Mouse (Mus musculus): ENCODE measurements around the gene Ufc1.
"Not testable (repeated sequence)": the region's sequence is repeated elsewhere in the genome, so short reads cannot be mapped to it uniquely, and the experiment has no call there.

Gene Ufc1

DNA sequence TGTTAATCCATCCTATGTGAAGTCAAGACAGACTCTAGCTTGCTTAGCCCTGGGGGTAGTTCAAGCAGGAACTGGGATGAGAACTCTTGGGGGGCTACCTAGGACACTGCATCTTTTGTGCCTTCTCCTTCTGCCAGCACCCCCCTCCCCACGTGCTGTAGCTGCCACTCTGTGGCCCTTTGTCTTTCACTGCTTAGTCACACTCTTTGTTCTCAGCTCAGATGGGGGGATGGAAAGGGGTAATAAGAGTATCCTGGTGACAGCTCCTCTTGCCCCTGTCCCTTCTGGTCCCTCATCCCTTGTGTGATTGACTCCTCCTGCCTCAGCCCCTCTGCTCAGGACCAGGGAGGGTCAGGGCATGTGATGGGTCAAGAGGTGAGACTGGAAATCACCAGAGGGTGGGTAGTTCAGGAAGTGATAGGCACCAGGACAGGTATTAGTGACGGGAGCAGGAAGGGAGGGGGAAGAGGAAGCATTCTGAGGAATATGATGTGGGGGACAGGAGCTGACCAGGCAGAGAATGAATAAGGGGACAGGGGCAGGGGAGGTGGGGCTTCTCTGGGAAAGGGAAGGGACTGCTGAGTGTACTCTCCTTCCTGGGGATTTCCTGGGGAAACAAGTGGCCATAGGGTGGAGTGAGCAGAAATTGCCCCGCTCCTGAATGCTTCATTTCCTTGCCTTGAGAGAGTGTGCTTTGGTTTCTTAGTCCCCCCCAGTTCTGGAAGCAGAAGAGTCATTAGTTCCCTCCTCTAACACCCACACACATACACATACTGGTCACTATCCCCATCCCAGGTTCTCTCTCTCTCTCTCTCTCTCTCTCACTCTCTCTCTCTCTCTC is 46.2 kb downstream of the Ufc1 start:
- DNase-seq (ENCODE audit: low spot score in 2 of 2), result no peak

DNA sequence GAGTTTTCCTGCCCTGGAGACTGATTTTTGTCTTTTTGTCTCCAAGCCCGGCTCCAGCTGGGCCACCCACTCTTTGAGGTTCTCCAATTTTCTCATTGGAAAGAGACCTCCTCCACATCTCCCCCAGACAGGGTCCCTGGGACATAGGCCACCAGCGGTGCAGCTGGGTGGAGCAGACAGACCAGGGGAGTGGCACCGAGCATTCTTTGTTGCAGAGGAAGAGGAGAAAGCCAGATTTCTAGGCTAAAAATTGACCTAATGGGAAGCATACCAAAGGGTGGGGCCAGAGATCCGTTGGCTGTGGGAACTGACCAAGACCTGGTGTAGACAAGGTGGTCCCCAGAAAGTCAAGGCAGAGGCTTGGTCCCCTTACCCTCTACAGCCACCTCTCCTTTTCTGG is 46.9 kb downstream of the Ufc1 start:
- DNase-seq (ENCODE audit: low spot score in 2 of 2), result no peak

DNA sequence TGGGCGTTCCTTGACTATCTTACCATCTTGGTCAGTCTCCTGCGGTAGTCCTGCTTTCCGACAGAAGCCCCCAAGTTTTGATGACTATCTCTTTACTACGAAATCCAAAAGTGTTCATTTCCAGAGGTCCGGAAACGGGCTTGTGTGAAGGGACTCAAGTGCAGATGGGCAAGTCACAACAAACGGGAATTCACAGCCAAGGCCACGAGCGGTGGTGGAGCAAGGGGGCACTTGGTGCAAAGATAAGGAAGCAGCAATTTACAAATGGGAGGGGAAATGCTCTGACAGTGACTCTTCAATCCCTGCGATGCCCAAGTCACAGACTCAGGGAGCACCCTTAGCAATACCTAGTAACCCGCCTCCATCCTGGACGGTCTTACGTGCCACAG is 47.4 kb downstream of the Ufc1 start:
- DNase-seq (ENCODE audit: low spot score in 2 of 2), result no peak

DNA sequence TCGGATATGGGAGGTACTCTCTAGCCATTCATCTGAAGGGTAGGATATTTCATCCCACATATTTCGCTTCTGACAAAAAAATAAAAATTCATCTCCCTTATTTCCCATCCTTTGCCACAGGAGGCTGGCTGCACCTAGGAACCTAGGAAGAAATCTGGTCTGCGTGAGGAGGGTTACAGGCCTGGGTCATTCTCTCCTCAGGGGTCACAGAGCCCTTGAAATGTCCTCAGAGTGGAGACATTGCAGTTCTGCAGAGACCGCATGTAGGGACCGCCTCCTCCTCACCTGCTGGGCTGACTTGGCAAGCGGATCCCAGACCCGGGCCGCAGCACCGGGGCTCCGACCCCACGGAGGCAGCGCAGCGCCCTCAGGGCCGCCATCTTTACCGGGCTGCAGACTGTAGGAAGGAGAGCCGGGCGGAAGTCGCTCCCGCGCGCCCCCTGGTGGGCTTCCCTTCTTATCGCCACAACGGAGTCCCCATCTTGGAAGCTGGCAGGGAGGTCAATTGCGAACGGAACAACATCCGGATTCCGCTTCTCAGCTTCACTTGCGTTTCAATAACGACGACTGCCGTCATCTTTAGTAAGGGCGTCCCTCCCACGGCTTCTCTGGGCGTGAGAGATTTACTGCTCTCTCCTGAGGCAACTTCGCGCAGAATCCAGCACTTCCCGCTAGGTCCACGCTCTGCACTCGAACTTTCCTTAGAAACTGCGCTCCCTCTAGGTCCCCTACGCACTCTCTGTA is 47.9 kb downstream of the Ufc1 start:
- DNase-seq (ENCODE audit: low spot score in 2 of 2), result peak; percentile 97 to 98

DNA sequence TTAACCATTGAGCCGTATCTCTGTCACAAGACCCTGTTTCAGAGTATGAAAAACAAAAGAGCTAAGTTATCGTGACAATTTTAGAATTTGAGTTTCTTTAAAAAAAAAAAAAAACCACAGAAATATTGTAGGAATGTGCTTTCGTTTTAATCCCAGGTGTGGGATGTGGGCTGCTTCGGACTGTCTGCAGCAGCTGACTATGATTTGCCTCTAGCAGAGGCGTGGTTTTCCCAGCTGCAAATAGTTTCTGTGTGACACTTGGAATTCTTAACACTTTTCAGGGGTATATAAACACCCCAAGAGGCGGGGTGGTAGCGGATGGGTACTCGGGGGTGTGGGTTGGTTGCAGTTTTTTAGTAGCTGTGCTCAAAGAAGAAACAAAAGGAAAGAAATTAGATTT is 49.5 kb downstream of the Ufc1 start:
- DNase-seq (ENCODE audit: low spot score in 2 of 2), result no peak

DNA sequence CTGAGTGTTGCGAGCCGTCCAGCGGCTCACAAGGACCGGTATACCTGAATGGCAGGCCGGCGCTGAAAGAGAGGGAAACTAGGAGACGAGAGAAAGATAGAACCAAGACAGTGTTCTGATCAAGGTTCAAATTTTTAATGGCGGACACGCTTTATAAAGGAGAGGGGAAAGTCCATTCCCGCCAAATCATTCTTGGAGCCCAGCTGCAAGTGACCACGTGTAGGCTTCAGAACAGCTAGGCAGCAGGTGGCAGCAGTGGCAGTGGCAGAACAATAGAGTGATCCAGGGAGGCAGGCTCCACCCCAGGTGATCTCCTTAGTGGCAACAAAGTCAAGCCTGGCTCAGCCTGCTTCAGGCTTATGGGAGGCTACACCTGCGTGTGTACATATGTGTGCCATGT is 52.9 kb downstream of the Ufc1 start:
- DNase-seq (ENCODE audit: low spot score in 2 of 2), result not testable (repeated sequence)

DNA sequence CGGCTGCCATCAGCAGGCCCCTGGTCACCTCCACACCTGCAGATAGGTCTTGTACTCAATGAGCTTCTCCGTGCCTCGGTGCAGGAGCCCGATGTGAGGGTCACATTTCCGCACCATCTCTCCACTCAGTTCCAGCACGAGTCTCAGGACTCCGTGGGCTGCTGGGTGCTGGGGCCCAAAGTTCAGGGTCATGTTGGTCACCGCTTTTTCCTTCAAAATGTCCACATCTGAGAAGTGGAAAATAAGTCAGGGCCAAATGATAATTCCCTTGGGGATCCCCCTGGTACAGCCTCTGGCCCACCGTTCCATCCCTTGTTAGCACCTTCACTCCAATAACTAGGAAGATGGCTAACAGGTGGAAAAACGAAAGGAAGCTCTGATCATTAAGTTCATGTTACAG is 53.9 kb downstream of the Ufc1 start:
- no peak for DNase-seq (ENCODE audit: low spot score in 2 of 2)

DNA sequence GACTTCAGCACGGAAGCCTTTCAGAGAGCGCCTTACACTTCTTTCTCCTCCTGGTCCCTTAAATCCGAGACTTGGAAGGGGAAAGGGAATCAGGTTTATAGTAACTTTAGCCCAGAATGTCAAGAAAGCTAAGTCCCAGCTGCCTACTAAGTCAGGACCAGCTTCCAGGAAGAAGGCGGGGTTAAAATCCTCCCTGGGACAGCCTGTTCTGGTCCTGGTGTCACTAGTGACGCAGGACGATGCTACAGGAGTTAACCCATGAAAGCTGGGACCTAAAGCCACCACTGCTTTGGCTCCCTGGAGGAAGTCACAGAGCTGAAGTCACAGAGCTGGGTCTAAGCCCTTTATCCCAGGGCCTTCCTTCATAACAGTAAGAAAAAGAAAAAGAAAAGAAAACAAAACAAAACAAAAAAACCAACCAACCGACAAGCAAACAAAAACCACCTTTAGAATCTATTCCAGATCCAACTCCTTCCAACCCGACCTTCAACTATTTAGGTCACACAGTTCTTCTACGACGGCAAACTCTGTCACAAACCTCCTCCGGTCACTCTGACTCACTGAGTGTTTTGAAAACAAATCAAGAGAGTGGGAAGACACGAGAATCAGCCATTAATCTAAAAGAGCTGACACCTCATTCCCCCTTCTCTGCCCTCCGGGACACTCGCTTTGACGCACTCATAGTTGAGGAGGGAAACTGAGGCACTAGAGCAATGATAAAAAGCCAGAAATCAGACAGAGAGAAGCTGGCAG is 54.7 kb downstream of the Ufc1 start:
- DNase-seq (ENCODE audit: low spot score in 2 of 2), result no peak
